Mouse (Mus musculus): ENCODE measurements around the gene Zcchc7. TPM values are rescaled to one million over a fixed set of nuclear protein-coding genes. Genes with fewer than 3 reads are reported as not detected.
A peak's percentile ranks its signal among the peaks of the same experiment; 100 is the strongest.

The Zcchc7 gene
- total RNA-seq, 2 experiments from 2014 or later, result 54.6 to 60.4 TPM

GRCm38 (mm10) chr4:44981280-44981973, 225.8 kb downstream of the Zcchc7 start, which contains the start of gene Grhpr:
TSS of gene Grhpr (plus strand) at chr4:44981395.
- peak; percentile 68 to 74 for DNase-seq (ENCODE audit: low spot score in 2 of 2)
- intact Hi-C loops (cut with DNase I), result no loop called here

Small RNA genes lying within 50 kb of the gene (microRNA-seq; reads per million reads assigned to microRNA genes)
- gene Gm22639, result 0 reads per million in 2 experiments

Other genes starting within 250 kb of the Zcchc7 start
- under 1 TPM in 1 of 2 experiments, not detected in 1; 0.18 TPM for gene Pax5, start 45.4 kb upstream of the Zcchc7 start, total RNA-seq (2021)
- 10 to 100 TPM; 20.2 to 24.0 TPM for gene Grhpr, start 225.5 kb downstream of the Zcchc7 start, total RNA-seq (2021)

Measured in left cerebral cortex, postnatal 25 days (tissue).